In genomic region chr15:95820678-95821077, GRCm38 (mm10) we compare ENCODE assay signal across 22 mouse cellular contexts. TPM values are rescaled to one million over a fixed set of nuclear protein-coding genes. Genes with fewer than 3 reads are reported as not detected.
DNase-seq lines count a peak whose midpoint lies in the region; TF ChIP-seq lines count a peak whose summit lies in the region.
"Had no signal": no experiment of that assay in that cellular context is flagged by ENCODE, and none has a peak within 500 bp of the region (broad histone marks: within the 10 kb centered on the region; RNA-seq: fewer than 3 reads in every experiment).

No protein-coding gene starts in this region.

- no peak for TF ChIP-seq POLR2A in MEL (IDR thresholded peaks at IDR 0.05; ENCODE audit: control insufficient read depth in 1 of 2, insufficient read depth in 1 of 2, low read depth in 1 of 2, low read length in 2 of 2, poor library complexity in 1 of 2)

- peaks cover 23% of the 10 kb centered on the region; the same call in 1 of the 2 replicates for H3K36me3 ChIP-seq in E14TG2a.4 (ENCODE audit: insufficient read depth, low read length)
- peaks cover 4 to 63% of the 10 kb centered on the region in 2 experiments for H3K36me3 ChIP-seq in MEL (ENCODE audit: control insufficient read depth in 1 of 2, insufficient read depth in 2 of 2, low read length in 2 of 2)
- H3K36me3 ChIP-seq: heart, embryonic 15.5 days had no signal

- H3K9me3 ChIP-seq in E14TG2a.4 (ENCODE audit: low read length): no peaks in the 10 kb centered on the region
- no peaks in the 10 kb centered on the region for H3K9me3 ChIP-seq in MEL (replicated peaks; ENCODE audit: insufficient read depth, low read length)
- H3K9me3 ChIP-seq: forebrain, embryonic 10.5 days; forebrain, embryonic 13.5 days; heart, embryonic 15.5 days; hindbrain, embryonic 10.5 days had no signal

- H3K9ac ChIP-seq in MEL (ENCODE audit: control insufficient read depth, low read depth, low read length, poor library complexity, severe bottlenecking): no peak overlapping the region
- H3K9ac ChIP-seq: forebrain, embryonic 13.5 days; heart, embryonic 12.5 days; heart, embryonic 15.5 days; hindbrain, embryonic 14.5 days had no signal

- TF ChIP-seq RAD21 in MEL (IDR thresholded peaks at IDR 0.05; ENCODE audit: low read depth, low read length): no peak

- no peak for TF ChIP-seq EP300 in MEL (IDR thresholded peaks at IDR 0.05; ENCODE audit: low read depth in 1 of 2, low read length in 2 of 2)

- H3K4me3 ChIP-seq in gastrocnemius, adult 2 months: no peak overlapping the region
- H3K4me3 ChIP-seq in layer of hippocampus, adult 2 months: no peak overlapping the region
- H3K4me3 ChIP-seq in E14TG2a.4 (replicated peaks; ENCODE audit: low read length): peak overlapping the region; percentile 72
- H3K4me3 ChIP-seq in MEL (ENCODE audit: control insufficient read depth in 1 of 2, insufficient read depth in 1 of 2, low read depth in 2 of 2, low read length in 2 of 2): no peak overlapping the region
- H3K4me3 ChIP-seq: forebrain, embryonic 10.5 days; forebrain, embryonic 13.5 days; heart, embryonic 12.5 days; heart, embryonic 15.5 days; hindbrain, embryonic 10.5 days had no signal

- no peaks in the 10 kb centered on the region for H3K27me3 ChIP-seq in E14TG2a.4 (ENCODE audit: insufficient read depth, low read length)
- no peaks in the 10 kb centered on the region for H3K27me3 ChIP-seq in MEL (ENCODE audit: control insufficient read depth in 1 of 2, insufficient read depth in 2 of 2, low read length in 2 of 2)
- H3K27me3 ChIP-seq: forebrain, embryonic 13.5 days; heart, embryonic 12.5 days; heart, embryonic 15.5 days; Patski had no signal

- peak overlapping the region; percentile 16; the same call in 1 of the 2 replicates for H3K27ac ChIP-seq in gastrocnemius, adult 2 months
- H3K27ac ChIP-seq in layer of hippocampus, adult 2 months: peak overlapping the region; percentile 32; the same call in 1 of the 2 replicates
- H3K27ac ChIP-seq in MEL (ENCODE audit: control insufficient read depth, low read depth, low read length): no peak overlapping the region
- H3K27ac ChIP-seq: forebrain, embryonic 10.5 days; forebrain, embryonic 13.5 days; heart, embryonic 15.5 days; hindbrain, embryonic 10.5 days; hindbrain, embryonic 14.5 days had no signal

- no peak for DNase-seq in gastrocnemius, adult 2 months
- no peak for DNase-seq in gastrocnemius, postnatal 14 days
- no peak for DNase-seq in layer of hippocampus, adult 2 months (ENCODE audit: low spot score in 2 of 2)
- DNase-seq in layer of hippocampus, postnatal 25 days (ENCODE audit: extremely low spot score in 1 of 2, low spot score in 1 of 2): no peak
- no peak for DNase-seq in MEL (ENCODE audit: low read depth, low spot score)
- DNase-seq in heart, adult 9 months (ENCODE audit: low spot score in 2 of 2): no peak
- no peak for DNase-seq in spleen, postnatal 14 days (ENCODE audit: low spot score in 2 of 2)
- DNase-seq: adrenal gland, adult 2 months; adrenal gland, postnatal 14 days; cerebellum, adult 8-10 months; gastrocnemius, postnatal 25 days; heart, adult 18-20 months; heart, postnatal 10 days; heart, postnatal 36 days had no signal

- intact Hi-C loops in gastrocnemius, adult 2 months (cut with DNase I): no loop called here
- intact Hi-C loops in gastrocnemius, postnatal 14 days (cut with DNase I; ENCODE audit: low total_unique reads): no loop called here

- no peak for TF ChIP-seq CTCF in gastrocnemius, adult 2 months (IDR thresholded peaks at IDR 0.05)
- TF ChIP-seq CTCF in layer of hippocampus, adult 2 months (conservative IDR thresholded peaks at IDR 0.05): no peak
- no peak for TF ChIP-seq CTCF in E14TG2a.4 (conservative IDR thresholded peaks at IDR 0.05; ENCODE audit: low read length)
- TF ChIP-seq CTCF in MEL (IDR thresholded peaks at IDR 0.05 in 2 of 3, conservative IDR thresholded peaks at IDR 0.05 in 1 of 3; ENCODE audit: control insufficient read depth in 1 of 3, insufficient read depth in 1 of 3, low read depth in 2 of 3, low read length in 3 of 3, poor library complexity in 1 of 3, severe bottlenecking in 1 of 3): no peak

- peaks cover 73% of the 10 kb centered on the region for H3K4me1 ChIP-seq in E14TG2a.4 (replicated peaks; ENCODE audit: low read depth, low read length)
- H3K4me1 ChIP-seq in MEL (ENCODE audit: control insufficient read depth in 1 of 2, insufficient read depth in 2 of 2, low read length in 2 of 2): no peaks in the 10 kb centered on the region
- H3K4me1 ChIP-seq: heart, embryonic 15.5 days had no signal

- H3K79me2 ChIP-seq in MEL (ENCODE audit: control insufficient read depth, insufficient read depth, low read length, poor library complexity): peaks cover 67% of the 10 kb centered on the region

TF ChIP-seq in MEL, 35 proteins besides CTCF, POLR2A, EP300 and RAD21:
- no peak for TF ChIP-seq NRF1 (IDR thresholded peaks at IDR 0.05; ENCODE audit: insufficient read depth, low read depth, low read length, poor library complexity, severe bottlenecking)
- TF ChIP-seq POLR2AphosphoS2 (IDR thresholded peaks at IDR 0.05; ENCODE audit: low read length): peak; percentile 53; the same call in 1 of the 2 replicates
TF ChIP-seq in MEL: peak in this region for 1.

RNA-seq across cellular contexts. Expression of gene Ano6, which starts 30.0 kb away (rescaled TPM):
- total RNA-seq in gastrocnemius, adult 2 months (2021): 10 to 100 TPM; 48.6 to 51.2 TPM
- 10 to 100 TPM; 41.5 to 51.9 TPM for total RNA-seq in gastrocnemius, postnatal 14 days (2021)
- total RNA-seq in layer of hippocampus, adult 2 months (2021): 10 to 100 TPM; 26.9 to 32.4 TPM
- total RNA-seq in layer of hippocampus, postnatal 25 days (2021): 10 to 100 TPM; 20.7 to 23.9 TPM
- total RNA-seq in MEL (2012; rRNA removed): 66.6 and 69.4 TPM in 2 replicates
- polyA plus RNA-seq in MEL (2012; ENCODE audit: insufficient read depth in 1 of 2, insufficient read length in 2 of 2, low read depth in 1 of 2, low replicate concordance in 2 of 2, missing spikeins in 1 of 2): 10 to 100 TPM; 54.8 to 61.4 TPM
